Mouse (Mus musculus) spleen, adult 2 months (tissue): ENCODE data around the gene Gm20388. TPM values are rescaled to one million over a fixed set of nuclear protein-coding genes. Genes with fewer than 3 reads are reported as not detected.
A peak's percentile ranks its signal among the peaks of the same experiment; 100 is the strongest.

Source experiments
- DNase-seq, 2 experiments: peaks; one replicate each; pipeline versions ENCODE4 v3.0.0 to v3.0.0-alpha.2; 2012 to 2021; ENCODE audit warnings: low spot score in 2 of 2, low read depth in 1 of 2
- H3K27ac ChIP-seq: fragments of 200-500 bp; 2 replicates; pipeline ENCODE4 v1.5.1; 2012; ENCODE audit warnings: low read length, inconsistent platforms; ENCODE audit not compliant: insufficient read depth
- H3K27me3 ChIP-seq: fragments of 200-500 bp; 2 replicates; pipeline ENCODE4 v1.6.1; 2012; ENCODE audit warnings: mild to moderate bottlenecking, moderate library complexity, low read length, inconsistent platforms; ENCODE audit not compliant: control insufficient read depth, insufficient read depth
- H3K36me3 ChIP-seq: fragments of 200-500 bp; 2 replicates; pipeline ENCODE4 v1.6.1; 2012; ENCODE audit warnings: mild to moderate bottlenecking, low read length, inconsistent platforms; ENCODE audit not compliant: control insufficient read depth, insufficient read depth
- H3K4me1 ChIP-seq: fragments of 200-500 bp; 2 replicates; pipeline ENCODE4 v1.6.1; 2011; ENCODE audit warnings: inconsistent platforms; ENCODE audit not compliant: control insufficient read depth, insufficient read depth, insufficient read length
- H3K4me3 ChIP-seq: fragments of 200-500 bp; 2 replicates; pipeline ENCODE4 v1.5.1; 2011; ENCODE audit warnings: mild to moderate bottlenecking, inconsistent platforms; ENCODE audit not compliant: insufficient read depth, insufficient read length; ENCODE audit errors: extremely low read depth
- CTCF ChIP-seq: fragments of 200-500 bp; IDR thresholded peaks from 2 replicates; pipeline ENCODE4 v1.5.1; 2011; ENCODE audit warnings: mild to moderate bottlenecking, inconsistent platforms; ENCODE audit not compliant: insufficient read depth, insufficient read length, insufficient replicate concordance; ENCODE audit errors: extremely low read depth
- POLR2A ChIP-seq: fragments of 200-500 bp; IDR thresholded peaks from 2 replicates; pipeline ENCODE4 v1.6.1; 2011; ENCODE audit warnings: low read depth, low read length, inconsistent platforms
- WGBS: fragments of 180-500 bp; shearing (Covaris S2); methylation state at CpG from one replicate; pipeline ENCODE4 v1.1.7; 2018; 5-methylcytosine and 5-hydroxymethylcytosine counted together
- polyA plus RNA-seq: library from polyadenylated mRNA; depleted of rRNA; stranded (reverse); fragments of >200 nt; gene quantifications from 2 replicates; pipeline ENCODE4 v1.2.3, GENCODE M21; 2012

Gene Gm20388
- polyA plus RNA-seq, 1 experiment = 26.1 TPM

DNA sequence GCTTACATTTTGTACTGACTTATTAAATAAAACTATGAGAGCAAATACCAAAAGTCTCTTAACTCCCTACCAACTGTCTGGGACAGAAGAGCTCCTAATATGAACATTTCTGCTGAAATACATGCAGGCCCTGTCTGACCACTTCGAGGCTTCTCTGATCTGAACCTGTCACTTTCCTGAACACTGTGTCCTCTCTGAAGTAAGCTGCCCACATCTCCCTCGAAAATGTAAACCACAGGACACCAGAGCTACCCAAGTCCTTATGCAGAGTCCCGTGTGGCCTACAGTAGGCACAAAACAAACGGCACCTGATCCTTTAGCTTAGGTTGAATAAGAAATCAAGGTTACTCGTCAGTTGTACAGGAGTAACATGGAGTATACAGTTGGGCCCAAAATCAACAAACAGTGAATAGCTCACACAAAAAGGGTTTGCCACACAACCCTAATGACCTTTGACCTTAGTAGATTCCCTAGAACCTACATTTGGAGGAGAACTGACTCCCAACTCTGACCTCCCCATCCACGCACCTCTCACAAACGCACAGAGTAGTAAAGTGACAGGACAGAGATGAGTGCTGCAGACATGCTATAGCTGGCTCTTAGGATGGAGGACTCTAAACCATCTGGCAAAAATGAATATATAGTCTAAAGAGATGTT, 3120.8 kb downstream of the Gm20388 start:
- Histone ChIP-seq H3K4me1 (peaks cover 41% of the 10 kb centered on the region), H3K36me3 (no peaks in the 10 kb centered on the region), H3K4me3 (no peak overlapping the region), H3K27me3 (no peaks in the 10 kb centered on the region), H3K27ac (peak overlapping the region; percentile 65)
- TF ChIP-seq CTCF = no peak
- TF ChIP-seq POLR2A = no peak
- 43% methylated on average over 7 of the region's 7 CpGs for WGBS
- no peak for DNase-seq

DNA sequence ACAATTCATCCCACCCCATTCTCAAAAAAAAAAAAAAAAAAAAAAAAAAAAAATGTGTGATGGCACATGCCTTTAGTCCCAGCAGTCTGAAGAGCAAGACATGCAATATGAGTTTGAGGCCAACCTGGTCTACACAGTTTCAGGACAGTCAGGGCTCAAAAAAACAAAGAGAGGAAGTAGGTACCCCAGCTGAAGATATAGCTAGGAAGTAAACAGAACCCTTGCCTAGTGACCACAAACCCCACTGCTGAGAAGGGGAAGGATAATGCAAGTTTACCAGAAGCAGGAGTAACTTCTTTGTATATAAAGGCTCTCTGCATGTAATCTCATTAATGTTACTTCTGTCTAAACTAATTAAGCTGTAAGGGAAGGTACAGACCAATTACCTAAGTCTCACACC, 3122.1 kb downstream of the Gm20388 start:
- TF ChIP-seq POLR2A (no peak), CTCF (no peak)
- Histone ChIP-seq H3K27ac (peak overlapping the region; percentile 72; the same call in 1 of the 2 replicates), H3K36me3 (no peaks in the 10 kb centered on the region), H3K27me3 (no peaks in the 10 kb centered on the region), H3K4me3 (no peak overlapping the region), H3K4me1 (peaks cover 48% of the 10 kb centered on the region)
- peak; percentile 48 to 65 for DNase-seq

GRCm38 (mm10) chr8:123033431-123033830, 3122.8 kb downstream of the Gm20388 start:
- H3K4me3 ChIP-seq = peak overlapping the region; percentile 8; the same call in 1 of the 2 replicates
- DNase-seq = no peak
- no peaks in the 10 kb centered on the region for H3K36me3 ChIP-seq
- H3K27me3 ChIP-seq = no peaks in the 10 kb centered on the region
- no peak for TF ChIP-seq CTCF
- peak overlapping the region; percentile 92 for H3K27ac ChIP-seq
- peaks cover 47% of the 10 kb centered on the region for H3K4me1 ChIP-seq

- 1% methylated on average over 6 of the region's 6 CpGs for WGBS
- DNase-seq = peak; percentile 63 to 67
- peaks cover 43% of the 10 kb centered on the region for H3K4me1 ChIP-seq
- H3K4me3 ChIP-seq = no peak overlapping the region
- no peaks in the 10 kb centered on the region for H3K36me3 ChIP-seq
- H3K27ac ChIP-seq = peak overlapping the region; percentile 92
- H3K27me3 ChIP-seq = no peaks in the 10 kb centered on the region
- TF ChIP-seq POLR2A = no peak
- no peak for TF ChIP-seq CTCF
Observed at GRCm38 (mm10) chr8:123034171-123034570, 3123.5 kb downstream of the Gm20388 start.

GRCm38 (mm10) chr8:123036956-123037355, 3126.3 kb downstream of the Gm20388 start:
- Histone ChIP-seq H3K36me3 (no peaks in the 10 kb centered on the region), H3K27ac (peak overlapping the region; percentile 53), H3K27me3 (no peaks in the 10 kb centered on the region), H3K4me1 (peaks cover 45% of the 10 kb centered on the region), H3K4me3 (no peak overlapping the region)
- TF ChIP-seq POLR2A = no peak
- TF ChIP-seq CTCF = no peak
- 20% methylated on average over 3 of the region's 3 CpGs for WGBS
- peak; percentile 14 to 26 for DNase-seq

- 50% methylated on average over 11 of the region's 11 CpGs for WGBS
- no peaks in the 10 kb centered on the region for H3K36me3 ChIP-seq
- peak overlapping the region; percentile 33 for H3K27ac ChIP-seq
- peaks cover 40% of the 10 kb centered on the region for H3K4me1 ChIP-seq
- no peak overlapping the region for H3K4me3 ChIP-seq
- TF ChIP-seq POLR2A = no peak
- H3K27me3 ChIP-seq = no peaks in the 10 kb centered on the region
- no peak for DNase-seq
Observed at GRCm38 (mm10) chr8:123037487-123037886, 3126.8 kb downstream of the Gm20388 start.

- Histone ChIP-seq H3K4me1 (peaks cover 38% of the 10 kb centered on the region), H3K27me3 (no peaks in the 10 kb centered on the region), H3K4me3 (no peak overlapping the region), H3K36me3 (no peaks in the 10 kb centered on the region), H3K27ac (no peak overlapping the region)
- DNase-seq = no peak
- WGBS = 56% methylated on average over 2 of the region's 2 CpGs
- TF ChIP-seq POLR2A = no peak
Observed at GRCm38 (mm10) chr8:123038351-123038750, 3127.7 kb downstream of the Gm20388 start.
